Mouse (Mus musculus): ENCODE data around the gene Vash2.

- TF ChIP-seq CTCF (conservative IDR thresholded peaks at IDR 0.05; ENCODE audit: insufficient read depth, insufficient read length, low read depth, low read length) (no peak), POLR2A (IDR thresholded peaks at IDR 0.05; ENCODE audit: low read depth, low read length) (no peak)
Observed at GRCm38 (mm10) chr1:190976887-190977573, 2.1 kb downstream of the Vash2 start.
